Mouse (Mus musculus): ENCODE measurements at regions not wholly inside any gene's neighbourhood (a gene's known extent, or its start where the extent isn't known, plus 50 kb on each side); places are given as distances from the start of the nearest gene placed in this dataset. TPM values are rescaled to one million over a fixed set of nuclear protein-coding genes. Genes with fewer than 3 reads are reported as not detected.
A peak's percentile ranks its signal among the peaks of the same experiment; 100 is the strongest.

DNA sequence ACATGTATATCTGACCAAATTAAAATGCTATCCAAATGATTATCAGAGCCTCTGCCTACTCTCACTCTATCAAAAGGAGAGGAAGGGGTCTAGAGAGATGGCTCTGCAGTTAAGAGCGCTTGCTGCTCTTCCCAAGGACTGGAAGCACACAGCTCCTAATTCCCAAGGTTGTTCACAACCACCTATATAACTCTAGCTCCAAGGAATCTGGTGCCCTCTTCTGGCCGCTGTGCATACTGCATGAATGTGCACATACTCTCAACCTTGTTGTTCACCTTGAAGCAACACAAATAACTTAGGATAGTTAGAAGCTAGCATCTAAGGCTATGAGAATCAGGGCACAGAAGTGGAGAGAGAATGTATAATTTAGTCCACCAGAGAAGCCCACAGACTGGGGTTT, 86.6 kb upstream of the Paip1 start:
- Histone ChIP-seq H3K4me2 (replicated peaks) (no peak overlapping the region), H3K36me3 (peaks cover 20% of the 10 kb centered on the region), H3K27me3 (no peaks in the 10 kb centered on the region), H3K9ac (replicated peaks) (no peak overlapping the region), H3K27ac (no peak overlapping the region), H3K9me3 (no peaks in the 10 kb centered on the region), H3K4me1 (replicated peaks) (no peaks in the 10 kb centered on the region), H3K4me3 (replicated peaks) (no peak overlapping the region)
- 38% methylated on average over 2 of the region's 2 CpGs for WGBS
- 0 out of 2 replicates have a peak, but pooled peaks have one; percentile 20 for ATAC-seq

DNA sequence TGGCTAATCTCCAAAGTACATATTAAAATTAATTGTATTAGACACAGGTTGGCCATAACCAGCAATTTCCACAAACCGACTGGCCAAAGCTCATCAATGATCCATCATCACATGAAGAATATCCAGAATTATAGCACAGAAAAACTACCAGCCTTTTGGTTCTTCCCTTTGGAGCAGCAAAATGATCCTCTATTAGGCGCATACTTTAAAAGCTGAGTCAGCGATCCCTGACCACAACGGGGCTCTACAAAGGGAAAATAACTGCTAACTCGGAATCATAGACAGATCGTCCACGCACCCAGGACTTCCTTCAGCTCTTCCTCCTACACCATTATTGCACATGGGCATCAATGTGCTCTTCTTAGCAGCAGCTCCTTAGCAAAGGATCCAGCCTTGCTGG, 85.6 kb upstream of the Paip1 start:
- no peak for ATAC-seq
- Histone ChIP-seq H3K4me2 (replicated peaks) (no peak overlapping the region), H3K4me1 (replicated peaks) (no peaks in the 10 kb centered on the region), H3K9me3 (no peaks in the 10 kb centered on the region), H3K36me3 (peaks cover 22% of the 10 kb centered on the region), H3K4me3 (replicated peaks) (no peak overlapping the region), H3K27ac (no peak overlapping the region), H3K27me3 (no peaks in the 10 kb centered on the region), H3K9ac (replicated peaks) (no peak overlapping the region)
- WGBS: 94% methylated on average over 7 of the region's 7 CpGs

DNA sequence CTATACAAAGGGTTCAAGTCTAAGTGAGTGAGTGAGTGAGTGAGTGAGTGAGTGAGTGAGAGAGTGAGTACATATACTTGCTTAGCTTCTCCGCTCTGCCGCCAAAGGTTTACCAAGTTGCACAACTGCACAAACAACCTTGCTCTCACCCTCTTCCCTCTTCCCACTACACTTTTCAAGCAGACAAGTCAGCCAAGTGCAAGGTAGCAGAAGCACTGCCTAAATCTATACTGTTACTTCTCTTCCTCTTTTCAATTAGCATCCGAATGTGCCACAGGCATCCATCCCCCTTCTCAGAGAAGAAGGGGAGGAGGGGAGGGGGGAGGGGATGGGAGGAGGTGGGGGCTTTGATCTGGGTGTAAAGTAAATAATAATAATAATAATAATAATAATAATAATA, 80.4 kb upstream of the Paip1 start:
- Histone ChIP-seq H3K9me3 (no peaks in the 10 kb centered on the region), H3K9ac (replicated peaks) (no peak overlapping the region), H3K27ac (no peak overlapping the region), H3K4me2 (replicated peaks) (no peak overlapping the region), H3K27me3 (no peaks in the 10 kb centered on the region), H3K4me3 (replicated peaks) (no peak overlapping the region), H3K36me3 (peaks cover 28% of the 10 kb centered on the region), H3K4me1 (replicated peaks) (peaks cover 3% of the 10 kb centered on the region; the same call in 1 of the 2 replicates)
- no peak for ATAC-seq
- WGBS: 94% methylated on average over 3 of the region's 3 CpGs

DNA sequence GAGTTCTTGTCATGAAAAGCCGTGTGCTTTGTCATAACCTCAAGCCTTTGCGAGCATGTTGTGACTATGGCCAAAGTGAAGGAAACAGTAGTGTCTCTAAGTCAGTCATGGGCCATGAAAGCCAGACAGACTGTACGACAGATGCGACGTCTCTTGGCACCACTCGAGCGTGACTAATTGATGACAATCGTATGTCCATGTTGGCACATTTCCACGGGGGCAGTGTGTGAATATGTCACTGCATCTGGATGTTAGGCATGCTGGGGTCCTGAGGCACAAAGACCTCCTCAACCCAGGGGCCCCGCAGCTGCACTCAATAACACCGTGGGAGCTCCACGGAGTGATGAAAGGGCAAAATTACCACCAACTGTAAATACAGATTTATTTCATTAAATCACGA, 77.1 kb upstream of the Paip1 start:
- ATAC-seq: peak; percentile 30; the same call in 1 of the 2 replicates
- no peak overlapping the region for H3K27ac ChIP-seq
- H3K27me3 ChIP-seq: no peaks in the 10 kb centered on the region
- H3K9ac ChIP-seq (replicated peaks): no peak overlapping the region
- peaks cover 3% of the 10 kb centered on the region; the same call in 1 of the 2 replicates for H3K4me1 ChIP-seq (replicated peaks)
- H3K36me3 ChIP-seq: peaks cover 52% of the 10 kb centered on the region
- no peak overlapping the region for H3K4me2 ChIP-seq (replicated peaks)
- no peaks in the 10 kb centered on the region for H3K9me3 ChIP-seq
- WGBS: 56% methylated on average over 13 of the region's 13 CpGs
- H3K4me3 ChIP-seq (replicated peaks): no peak overlapping the region

DNA sequence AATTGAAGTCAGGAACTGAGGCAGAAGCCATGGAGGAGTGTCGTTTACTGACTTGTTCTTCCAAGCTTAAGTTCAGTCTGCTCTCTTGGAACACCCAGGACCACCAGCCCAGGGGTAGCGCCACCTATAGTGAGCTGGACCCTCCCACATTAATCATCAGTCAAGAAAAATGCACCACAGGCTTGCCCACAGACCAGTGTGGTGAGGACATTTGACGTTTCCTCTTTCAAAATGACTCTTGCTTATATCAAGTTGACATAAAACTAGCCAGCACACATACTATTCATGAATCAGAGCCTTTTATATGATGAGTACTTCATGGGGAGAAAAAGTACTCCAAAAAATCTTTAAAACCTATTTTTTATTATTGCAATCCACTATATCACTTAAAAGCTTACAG, 69.7 kb upstream of the Paip1 start:
- peaks cover 47% of the 10 kb centered on the region for H3K36me3 ChIP-seq
- no peak overlapping the region for H3K4me3 ChIP-seq (replicated peaks)
- H3K27ac ChIP-seq: no peak overlapping the region
- H3K4me1 ChIP-seq (replicated peaks): no peaks in the 10 kb centered on the region
- 87% methylated on average over 3 of the region's 3 CpGs for WGBS
- no peaks in the 10 kb centered on the region for H3K27me3 ChIP-seq
- no peak overlapping the region for H3K4me2 ChIP-seq (replicated peaks)
- no peaks in the 10 kb centered on the region for H3K9me3 ChIP-seq
- no peak overlapping the region for H3K9ac ChIP-seq (replicated peaks)
- ATAC-seq: no peak

DNA sequence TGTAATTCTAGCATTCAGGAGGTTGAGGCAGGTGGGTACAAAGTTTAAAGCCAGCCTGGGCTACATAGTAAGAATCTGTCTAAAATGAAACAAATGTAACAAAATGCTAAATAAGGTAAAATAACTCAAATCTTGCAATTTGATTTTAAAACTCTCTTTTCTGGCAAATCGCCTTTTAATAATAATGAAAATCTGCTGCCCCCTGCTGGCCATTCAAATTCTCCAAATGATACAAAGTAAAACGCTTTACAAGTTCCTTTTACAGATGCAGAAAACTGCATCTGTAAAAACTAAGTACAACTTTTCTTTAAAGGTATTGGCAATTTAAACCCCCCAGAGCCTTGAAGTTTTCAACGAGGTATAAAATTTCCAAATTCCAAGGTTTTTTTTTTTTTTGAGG, 65.0 kb upstream of the Paip1 start:
- Histone ChIP-seq H3K36me3 (peaks cover 35% of the 10 kb centered on the region), H3K9ac (replicated peaks) (no peak overlapping the region), H3K4me3 (replicated peaks) (no peak overlapping the region), H3K27me3 (no peaks in the 10 kb centered on the region), H3K9me3 (no peaks in the 10 kb centered on the region), H3K27ac (no peak overlapping the region), H3K4me1 (replicated peaks) (no peaks in the 10 kb centered on the region), H3K4me2 (replicated peaks) (no peak overlapping the region)
- WGBS: 64% methylated on average over 3 of the region's 3 CpGs
- ATAC-seq: no peak

DNA sequence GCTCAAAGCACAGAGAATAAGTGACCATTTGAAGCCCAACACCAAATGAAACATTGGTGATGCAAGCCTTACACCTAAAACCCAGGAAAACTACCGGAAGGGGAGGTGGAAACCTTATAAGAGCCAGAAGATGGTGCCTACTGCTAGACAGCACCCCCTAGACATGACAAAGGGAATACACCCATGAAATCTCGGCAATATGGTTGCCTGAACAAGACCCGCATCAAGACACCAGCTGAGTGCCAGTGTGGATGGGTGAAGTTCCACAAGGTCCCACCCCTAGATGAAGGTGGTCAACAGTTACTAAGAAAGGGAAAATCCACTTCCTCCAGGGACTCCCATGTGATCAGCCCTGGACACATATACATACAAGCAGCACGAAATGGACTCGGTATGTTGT, 64.2 kb upstream of the Paip1 start:
- Histone ChIP-seq H3K9ac (replicated peaks) (no peak overlapping the region), H3K27ac (no peak overlapping the region), H3K27me3 (no peaks in the 10 kb centered on the region), H3K4me3 (replicated peaks) (no peak overlapping the region), H3K9me3 (no peaks in the 10 kb centered on the region), H3K36me3 (peaks cover 41% of the 10 kb centered on the region), H3K4me2 (replicated peaks) (no peak overlapping the region), H3K4me1 (replicated peaks) (no peaks in the 10 kb centered on the region)
- ATAC-seq: peak; percentile 34; the same call in 1 of the 2 replicates
- WGBS: 92% methylated on average over 5 of the region's 5 CpGs

DNA sequence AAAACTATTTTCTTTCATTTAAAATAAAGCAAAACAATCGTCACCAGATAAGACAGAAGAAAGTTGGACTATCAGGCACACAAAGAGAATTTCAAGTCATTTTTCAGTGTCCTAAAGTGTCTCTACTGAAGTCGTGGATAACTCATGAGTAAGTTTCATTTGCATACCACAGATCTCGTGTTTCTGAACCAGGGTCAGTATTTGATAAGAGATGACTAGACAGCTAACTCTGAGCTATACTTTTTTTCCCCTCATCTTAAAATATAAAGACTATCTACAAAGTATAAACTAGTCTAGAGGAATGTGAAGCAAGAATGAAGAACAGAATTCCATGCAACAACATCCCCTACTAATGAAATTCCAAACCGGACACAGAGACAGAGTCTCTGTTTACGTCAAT, 60.9 kb upstream of the Paip1 start:
- ATAC-seq: no peak
- Histone ChIP-seq H3K9me3 (no peaks in the 10 kb centered on the region), H3K9ac (replicated peaks) (no peak overlapping the region), H3K36me3 (peaks cover 53% of the 10 kb centered on the region), H3K4me2 (replicated peaks) (no peak overlapping the region), H3K4me1 (replicated peaks) (no peaks in the 10 kb centered on the region), H3K4me3 (replicated peaks) (no peak overlapping the region), H3K27ac (no peak overlapping the region), H3K27me3 (no peaks in the 10 kb centered on the region)
- WGBS: 89% methylated on average over 5 of the region's 5 CpGs

DNA sequence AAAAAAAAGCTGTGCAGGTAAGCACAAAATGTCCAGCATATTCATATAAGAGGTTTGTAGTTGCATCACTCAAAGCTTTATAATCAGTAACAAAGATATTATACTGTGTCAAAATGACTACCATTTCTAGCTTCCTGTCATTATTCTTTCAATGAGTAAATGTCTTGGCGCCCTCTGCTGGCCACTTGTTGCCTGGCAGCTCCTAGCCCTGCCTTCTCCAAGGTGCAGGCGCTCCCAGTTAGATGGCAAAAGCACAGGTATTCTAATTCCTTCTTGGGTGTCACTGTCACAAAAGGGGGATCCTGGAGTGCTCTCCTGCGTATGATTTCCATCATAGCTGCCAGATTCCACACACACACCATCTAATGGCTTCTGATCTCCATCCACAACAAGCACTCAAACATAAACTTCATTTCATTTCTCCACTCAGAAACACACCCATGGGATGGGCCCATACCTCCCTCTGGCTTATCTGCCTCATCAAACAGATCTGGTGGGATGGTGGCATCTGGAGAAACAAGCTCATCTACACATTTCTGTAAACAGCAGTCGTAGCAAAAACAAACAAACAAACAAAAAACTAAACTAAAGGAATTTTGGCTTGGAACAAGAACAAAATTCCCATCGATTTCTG, 49.9 kb upstream of the Paip1 start:
- H3K9me3 ChIP-seq: no peaks in the 10 kb centered on the region
- 56% methylated on average over 5 of the region's 5 CpGs for WGBS
- H3K27me3 ChIP-seq: no peaks in the 10 kb centered on the region
- no peaks in the 10 kb centered on the region for H3K4me1 ChIP-seq (replicated peaks)
- no peak overlapping the region for H3K4me3 ChIP-seq (replicated peaks)
- H3K4me2 ChIP-seq (replicated peaks): no peak overlapping the region
- peak; percentile 55 for ATAC-seq
- peaks cover 34% of the 10 kb centered on the region for H3K36me3 ChIP-seq
- no peak overlapping the region for H3K9ac ChIP-seq (replicated peaks)
- H3K27ac ChIP-seq: no peak overlapping the region

Small RNAs in the stretch of these regions (microRNA-seq; reads per million reads assigned to microRNA genes)
- not detected for gene Gm44488

Data from midbrain, embryonic 13.5 days (tissue).